Mouse (Mus musculus) cortical plate, adult 2 months (tissue): ENCODE measurements at regions not wholly inside any gene's neighbourhood (a gene's known extent, or its start where the extent isn't known, plus 50 kb on each side); places are given as distances from the start of the nearest gene placed in this dataset.

Experiments used
- CTCF ChIP-seq: fragments of 200-500 bp; IDR thresholded peaks from 2 replicates; pipeline ENCODE4 v1.5.1; 2011; ENCODE audit warnings: mild to moderate bottlenecking, control low read depth, low read length; ENCODE audit not compliant: insufficient read depth; ENCODE audit errors: extremely low read depth
- POLR2A ChIP-seq: fragments of 200-500 bp; IDR thresholded peaks from 2 replicates; pipeline ENCODE4 v1.6.1; 2011; ENCODE audit warnings: mild to moderate bottlenecking, low read length, control low read depth; ENCODE audit not compliant: insufficient read depth; ENCODE audit errors: extremely low read depth

GRCm38 (mm10) chr15:62181454-62181910 lies 1258.7 kb upstream of the A1bg start:
- TF ChIP-seq CTCF (no peak), POLR2A (no peak)
